Mouse (Mus musculus): Measurements from ENCODE around the gene B430306N03Rik.
"Not testable (repeated sequence)": the region's sequence is repeated elsewhere in the genome, so short reads cannot be mapped to it uniquely, and the experiment has no call there.

The B430306N03Rik gene

DNA sequence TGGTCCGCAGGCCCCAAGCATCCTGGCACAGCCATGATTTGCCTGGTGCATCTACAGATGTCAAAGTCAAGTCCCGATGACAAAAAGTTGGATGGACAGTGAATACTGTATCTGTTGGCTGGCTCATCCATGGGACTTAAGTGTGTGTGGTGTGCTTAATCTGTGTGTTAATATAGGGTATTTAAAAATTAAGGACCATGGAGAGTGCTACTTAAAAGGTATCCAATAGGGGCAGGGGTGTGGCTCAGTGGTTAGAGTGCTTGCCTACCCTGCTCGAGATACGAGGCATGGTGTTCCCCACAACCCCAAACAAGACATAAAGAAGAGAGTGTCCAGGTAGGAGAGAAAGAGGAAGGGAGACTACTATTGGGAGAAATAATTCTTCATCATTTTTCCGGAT lies 14.1 kb upstream of the B430306N03Rik start:
- intact Hi-C loops (cut with DNase I) = no loop called here

DNA sequence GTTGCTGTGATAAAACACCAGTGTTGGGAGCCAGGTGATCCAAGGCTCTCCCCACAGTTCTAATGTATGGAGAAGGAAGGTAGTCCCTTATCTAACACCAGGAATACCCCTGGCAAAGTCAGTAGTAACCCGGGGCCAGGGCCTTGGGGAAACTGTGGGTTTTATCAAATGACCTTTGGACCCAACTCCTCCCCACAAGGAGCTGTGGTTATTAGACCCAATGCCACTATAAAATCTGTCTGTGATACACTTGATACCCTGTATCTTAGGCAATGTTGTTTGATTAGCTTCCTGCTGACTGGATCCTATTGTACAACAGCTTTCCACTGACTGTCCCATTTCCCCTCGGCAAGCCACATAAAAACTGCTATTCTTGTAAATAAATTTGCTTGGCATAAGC lies 3.8 kb upstream of the B430306N03Rik start:
- intact Hi-C loops (cut with DNase I) = no loop called here

DNA sequence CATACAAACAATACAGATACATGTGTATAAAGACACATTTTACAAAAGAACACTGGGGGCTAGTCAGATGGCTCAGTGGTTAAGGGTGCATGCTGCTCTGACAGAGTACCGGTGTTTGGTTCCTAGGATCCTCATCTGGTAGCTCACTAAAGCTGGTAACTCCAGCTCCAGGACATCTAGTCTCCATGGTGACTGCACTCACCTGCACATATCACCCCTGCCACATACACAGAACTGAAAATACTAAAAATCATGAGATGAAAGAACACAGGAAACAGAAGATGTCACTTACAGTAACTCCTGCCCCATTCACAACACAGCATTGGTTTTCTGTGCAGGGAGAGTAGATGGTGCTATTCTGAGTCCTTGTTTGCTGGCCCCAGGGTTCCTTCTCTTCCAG lies 2.7 kb downstream of the B430306N03Rik start:
- intact Hi-C loops (cut with DNase I) = no loop called here

GRCm38 (mm10) chr17:48321279-48321678 lies 5.3 kb downstream of the B430306N03Rik start:
- intact Hi-C loops (cut with DNase I) = no loop called here

GRCm38 (mm10) chr17:48323236-48323635 lies 7.3 kb downstream of the B430306N03Rik start:
- intact Hi-C loops (cut with DNase I) = no loop called here

DNA sequence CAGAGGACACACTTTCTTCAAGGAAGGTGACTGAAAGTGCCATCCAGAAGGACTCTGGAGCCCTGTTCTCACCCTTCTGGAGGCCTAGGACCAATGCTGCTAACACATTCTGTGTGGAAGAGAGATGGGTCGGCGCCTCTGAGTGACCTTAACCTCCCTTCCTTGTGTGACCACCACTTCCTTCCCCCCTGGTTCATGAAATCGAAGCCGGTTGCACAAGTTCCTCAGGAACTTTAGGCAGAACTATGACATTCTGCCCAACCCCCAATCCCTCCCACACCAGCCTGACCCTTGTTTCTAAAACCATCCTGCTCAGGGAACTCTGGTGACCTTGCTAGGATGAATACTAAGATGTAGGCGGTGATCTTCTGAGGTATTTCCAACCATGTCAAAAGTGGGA lies 8.3 kb downstream of the B430306N03Rik start:
- intact Hi-C loops (cut with DNase I) = no loop called here

DNA sequence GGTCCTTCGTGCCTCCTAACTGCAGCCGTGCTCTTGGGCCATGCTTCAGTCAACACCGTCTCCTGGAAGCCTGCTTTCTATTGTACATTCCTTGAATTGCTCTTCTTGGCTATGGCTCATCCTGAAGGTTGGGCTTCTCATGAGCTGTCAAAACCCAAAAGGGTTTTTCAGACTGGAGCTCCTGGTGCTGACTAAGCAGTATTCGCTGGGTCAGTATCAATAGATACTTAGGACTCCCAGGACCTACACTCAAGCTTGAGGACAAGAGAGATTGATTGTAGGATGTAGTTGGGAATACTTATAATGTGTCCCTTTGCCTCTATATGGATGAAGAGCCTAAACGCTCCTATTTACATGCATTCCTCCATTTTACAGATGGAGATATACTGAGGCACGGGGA lies 9.2 kb downstream of the B430306N03Rik start:
- intact Hi-C loops (cut with DNase I) = no loop called here

- intact Hi-C loops (cut with DNase I) = no loop called here
These were observed 9.7 kb downstream of the B430306N03Rik start for GRCm38 (mm10) chr17:48325638-48326037.

GRCm38 (mm10) chr17:48326656-48327055 lies 10.7 kb downstream of the B430306N03Rik start:
- intact Hi-C loops (cut with DNase I) = no loop called here

DNA sequence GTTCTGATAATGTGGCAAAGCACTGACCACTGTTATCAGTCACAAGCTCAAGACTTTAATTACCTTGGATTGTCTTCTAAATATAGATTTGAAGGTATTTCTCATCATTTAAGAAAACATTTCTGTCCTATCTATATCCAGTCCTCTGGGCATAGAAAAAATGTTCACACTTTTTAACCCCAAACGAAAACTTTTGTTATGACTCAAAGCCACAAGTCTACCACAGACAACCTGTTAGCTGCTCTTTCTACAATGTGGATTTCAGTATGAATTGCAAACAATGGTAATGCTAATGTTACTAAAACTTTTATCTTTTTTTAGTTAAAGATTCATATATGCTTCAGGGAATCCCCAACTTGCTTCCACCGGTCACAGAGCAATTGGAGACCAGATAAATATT lies 16.6 kb downstream of the B430306N03Rik start:
- intact Hi-C loops (cut with DNase I) = no loop called here

DNA sequence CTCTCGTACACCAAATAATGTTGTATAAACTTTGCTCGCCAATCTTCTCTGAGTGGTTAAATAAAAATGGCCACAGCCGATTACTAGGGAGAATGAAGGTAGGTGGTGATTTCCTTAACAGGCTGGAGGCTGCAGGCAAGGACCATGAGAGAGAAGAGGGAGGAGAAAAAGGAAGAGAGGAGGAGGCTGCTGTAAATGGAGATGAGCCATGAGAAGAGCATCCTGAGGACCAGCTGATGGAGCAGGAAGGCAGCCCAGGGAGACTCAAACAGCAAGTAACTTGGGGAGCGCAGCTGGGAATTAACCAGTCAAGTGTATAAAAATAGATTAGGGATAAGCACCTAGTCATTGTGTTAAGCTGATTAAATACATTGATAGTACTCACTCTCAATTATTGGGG lies 18.2 kb downstream of the B430306N03Rik start:
- intact Hi-C loops (cut with DNase I) = no loop called here

GRCm38 (mm10) chr17:48336857-48337256 lies 20.9 kb downstream of the B430306N03Rik start:
- intact Hi-C loops (cut with DNase I) = loop anchor here (1.0 to 5.0 kb wide), 3 partner anchors 62 to 225 kb away; no protein-coding TSS in a partner anchor

DNA sequence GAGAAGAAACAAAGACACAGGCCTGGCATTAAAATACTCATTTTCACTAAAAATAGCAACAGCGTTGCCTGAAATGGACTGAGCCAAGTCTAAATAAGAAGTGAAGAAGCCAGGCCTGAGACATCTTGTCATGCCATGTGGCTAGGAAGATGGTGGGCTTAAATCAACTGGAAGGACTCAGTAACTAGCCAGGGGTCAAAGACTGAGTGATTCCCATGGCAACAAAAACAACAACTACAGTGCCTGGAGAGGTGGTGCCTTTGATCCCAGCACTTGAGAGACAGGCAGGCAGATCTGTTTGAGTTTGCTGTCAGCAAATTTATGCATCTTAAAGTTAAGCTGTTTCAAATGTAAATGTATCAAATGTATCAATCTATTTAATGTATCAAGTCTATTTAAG lies 24.3 kb downstream of the B430306N03Rik start:
- intact Hi-C loops (cut with DNase I) = no loop called here

DNA sequence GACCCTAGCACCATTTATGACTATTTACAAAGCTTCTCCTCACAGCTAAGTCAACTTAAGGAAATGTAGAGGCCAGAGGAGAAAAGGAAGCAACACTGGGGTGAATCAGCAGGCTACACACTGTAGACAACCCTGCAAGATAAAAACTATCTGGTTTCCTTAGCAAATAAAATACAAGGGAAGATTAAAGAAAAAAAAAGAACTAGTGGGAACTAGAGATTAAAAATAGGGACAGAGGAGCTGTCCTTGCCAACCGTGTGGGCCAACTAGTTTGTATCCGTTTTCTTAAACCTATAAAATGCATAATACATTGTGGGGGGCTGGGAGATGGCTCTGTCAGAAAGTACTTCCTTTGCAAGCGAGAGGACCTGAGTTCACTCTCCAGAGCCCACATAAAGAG lies 26.0 kb downstream of the B430306N03Rik start:
- intact Hi-C loops (cut with DNase I) = no loop called here

DNA sequence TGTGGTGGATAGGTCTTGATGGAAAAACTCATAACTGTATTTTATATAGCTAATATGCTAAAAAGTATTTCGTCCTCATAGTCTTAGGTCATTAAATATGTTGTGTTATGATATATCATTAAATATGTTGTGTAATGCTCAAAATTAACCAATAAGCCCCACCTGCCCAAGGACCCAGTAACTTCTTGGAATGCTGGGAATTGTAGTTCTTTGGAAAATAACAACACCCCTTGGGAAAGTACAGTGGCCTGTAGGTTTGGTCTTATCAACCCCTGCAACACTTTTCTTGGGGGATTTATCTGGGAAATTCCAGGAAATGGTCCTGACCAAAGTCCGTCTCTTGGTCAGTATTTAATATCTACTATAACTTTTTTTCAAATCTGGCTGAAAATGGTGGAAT lies 27.1 kb downstream of the B430306N03Rik start:
- intact Hi-C loops (cut with DNase I) = no loop called here

GRCm38 (mm10) chr17:48345824-48346223 lies 29.9 kb downstream of the B430306N03Rik start:
- intact Hi-C loops (cut with DNase I) = no loop called here

DNA sequence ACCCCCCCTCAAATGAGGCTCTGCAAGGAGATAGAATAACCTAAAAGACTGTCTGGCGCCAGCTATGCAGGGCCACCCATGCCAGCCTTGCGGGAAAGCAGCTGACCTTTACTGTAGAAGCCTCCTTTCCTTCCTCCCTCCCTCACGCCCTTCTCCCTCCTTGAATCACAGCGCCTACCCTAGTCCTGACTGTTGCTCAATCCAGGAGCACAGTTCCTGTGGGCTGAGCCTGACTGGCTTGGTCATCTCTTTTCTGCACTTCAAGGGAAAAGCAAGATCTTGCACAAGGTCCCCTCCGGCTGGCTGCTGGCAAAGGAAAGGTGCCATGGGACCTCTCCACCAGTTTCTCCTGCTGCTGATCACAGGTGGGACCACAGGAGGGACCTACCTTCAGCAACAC lies 30.3 kb downstream of the B430306N03Rik start, which contains the start of gene Trem2:
TSS of gene Trem2 (plus strand) at position 171 of the 400 bp plus-strand sequence.
- intact Hi-C loops (cut with DNase I) = no loop called here

DNA sequence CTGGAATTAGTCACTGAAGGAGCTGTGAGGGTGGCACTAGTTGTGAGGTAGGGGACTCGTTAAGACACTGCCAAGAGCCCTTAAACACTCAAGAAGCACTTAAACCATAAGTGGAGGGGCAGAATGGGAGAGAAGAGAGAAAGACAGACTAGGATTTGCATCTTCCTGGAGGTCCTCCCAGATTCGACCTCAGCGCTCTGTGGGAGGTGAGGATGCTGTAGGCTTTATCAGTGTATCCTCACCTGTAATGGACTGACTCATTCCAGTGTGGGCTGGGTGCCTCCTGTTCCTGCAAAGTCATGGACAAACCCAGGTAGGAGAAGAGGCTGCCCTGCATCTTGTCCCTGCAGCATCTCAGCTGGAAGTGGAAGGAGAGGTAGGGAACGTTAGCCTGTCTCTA lies 30.9 kb downstream of the B430306N03Rik start:
- intact Hi-C loops (cut with DNase I) = no loop called here

DNA sequence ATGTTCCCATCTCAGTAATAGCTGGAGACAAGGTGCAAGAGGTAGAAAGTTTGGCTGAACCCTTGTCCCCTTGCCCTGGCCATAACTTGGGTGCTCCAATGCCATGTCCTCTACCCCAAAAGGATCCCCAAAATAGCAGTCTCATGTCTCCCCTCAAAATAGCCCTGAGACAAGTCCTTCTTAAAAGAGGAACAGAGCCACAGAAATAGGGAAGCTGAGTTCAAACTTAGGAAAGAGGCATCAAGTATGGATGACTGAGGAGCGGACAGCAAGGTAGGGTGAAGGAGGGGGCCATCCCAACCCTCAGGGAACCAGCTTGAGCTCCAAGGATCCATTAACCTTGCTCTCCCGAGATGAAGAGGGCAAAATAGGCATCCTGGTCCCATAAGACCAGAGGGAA lies 31.3 kb downstream of the B430306N03Rik start:
- intact Hi-C loops (cut with DNase I) = no loop called here

DNA sequence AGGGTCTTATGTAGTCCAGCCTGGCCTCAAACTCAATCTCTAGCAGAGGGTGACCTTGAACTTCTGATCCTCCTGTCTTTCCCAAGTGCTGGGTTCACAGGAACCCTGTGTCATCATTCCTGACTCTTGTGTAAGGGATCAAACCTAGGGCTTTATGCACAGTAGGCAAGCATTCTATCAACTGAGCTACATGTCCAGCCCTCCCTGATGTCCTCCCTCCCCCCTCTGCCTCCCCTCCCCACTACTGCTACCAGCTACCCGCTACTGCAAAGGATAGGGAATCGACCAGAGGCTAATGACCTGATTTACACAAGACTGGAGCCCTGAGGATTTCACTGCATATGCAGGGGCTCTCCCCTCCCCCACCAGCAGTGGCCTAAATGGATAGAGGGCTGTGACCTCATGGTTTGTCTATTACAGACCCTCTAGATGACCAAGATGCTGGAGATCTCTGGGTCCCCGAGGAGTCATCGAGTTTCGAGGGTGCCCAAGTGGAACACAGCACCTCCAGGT lies 34.8 kb downstream of the B430306N03Rik start:
- intact Hi-C loops (cut with DNase I) = no loop called here

DNA sequence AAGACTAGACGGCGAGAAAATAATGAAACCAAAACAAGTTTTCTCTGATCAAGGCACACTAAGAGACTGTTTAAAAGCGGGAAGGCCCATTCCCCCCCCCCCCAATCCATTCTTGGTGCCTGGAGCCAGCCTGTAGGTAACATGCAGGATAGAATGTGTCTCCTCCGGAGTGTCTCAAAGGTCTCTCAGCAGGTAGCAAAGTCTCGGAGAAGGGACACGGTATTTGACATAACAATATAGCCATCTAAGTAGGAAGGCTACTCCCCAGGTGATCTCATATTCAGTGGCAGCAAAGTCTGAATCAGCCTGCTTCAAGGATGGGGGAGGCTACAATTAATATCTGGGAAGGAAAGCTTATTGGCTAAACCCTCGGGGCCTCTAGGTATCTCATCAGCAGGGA lies 37.0 kb downstream of the B430306N03Rik start:
- intact Hi-C loops (cut with DNase I) = not testable (repeated sequence)

DNA sequence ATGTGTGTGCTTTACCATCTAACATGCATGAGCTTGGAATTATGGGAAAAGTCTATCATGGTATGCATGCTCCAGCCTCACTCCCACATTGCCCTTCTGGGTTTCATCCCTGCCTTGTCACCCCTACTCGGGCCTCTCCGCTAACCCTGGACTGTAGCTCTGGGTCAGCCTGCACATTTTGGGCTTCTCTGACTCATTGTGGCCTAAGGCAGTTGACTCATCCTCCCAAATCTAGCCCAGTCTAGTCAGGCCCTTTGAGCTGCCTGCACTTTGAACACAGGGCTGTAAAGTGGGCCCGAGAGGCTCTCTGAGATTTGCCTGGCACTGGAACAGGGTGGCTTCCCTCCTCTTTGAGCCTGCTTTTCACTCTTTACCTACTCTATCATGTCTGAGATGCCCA lies 39.9 kb downstream of the B430306N03Rik start:
- intact Hi-C loops (cut with DNase I) = no loop called here

GRCm38 (mm10) chr17:48357892-48358291 lies 42.0 kb downstream of the B430306N03Rik start:
- intact Hi-C loops (cut with DNase I) = no loop called here

DNA sequence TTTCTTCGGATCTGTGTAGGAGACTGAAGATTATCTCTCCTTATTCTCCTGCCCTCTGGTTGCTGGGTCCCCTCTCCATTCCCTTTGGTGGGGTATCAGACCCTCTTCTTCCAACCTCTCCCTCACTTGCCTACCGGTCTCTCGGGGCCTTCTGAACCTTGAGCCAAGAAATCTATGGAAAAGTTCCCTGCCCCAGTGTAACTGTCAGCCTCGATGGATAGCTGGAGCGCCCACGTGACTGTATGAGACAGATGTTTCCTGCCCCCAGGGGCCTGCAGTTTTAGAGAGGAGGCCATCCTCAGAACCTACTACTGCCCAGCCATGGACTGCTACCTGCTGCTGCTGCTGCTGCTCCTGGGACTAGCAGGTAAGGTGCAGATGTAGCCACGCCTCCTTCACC lies 43.7 kb downstream of the B430306N03Rik start, which contains the start of gene Treml1:
TSS of gene Treml1 (plus strand) at position 301 of the 400 bp plus-strand sequence.
- intact Hi-C loops (cut with DNase I) = no loop called here

Data from adrenal gland (tissue).